Mouse (Mus musculus) adrenal gland, postnatal 10 days (tissue): ENCODE measurements around the gene Josd2. TPM values are rescaled to one million over a fixed set of nuclear protein-coding genes. Genes with fewer than 3 reads are reported as not detected.

Experiments
- DNase-seq: peaks from one replicate; pipeline ENCODE4 v3.0.0; 2021; ENCODE audit warnings: mixed read lengths
- total RNA-seq, 2 experiments: library from RNA; stranded (reverse); gene quantifications; 2 replicates each; pipeline ENCODE4 v1.2.3; 2021

The Josd2 gene
- total RNA-seq, 2 experiments from 2014 or later, result 42.2 to 52.0 TPM

DNA sequence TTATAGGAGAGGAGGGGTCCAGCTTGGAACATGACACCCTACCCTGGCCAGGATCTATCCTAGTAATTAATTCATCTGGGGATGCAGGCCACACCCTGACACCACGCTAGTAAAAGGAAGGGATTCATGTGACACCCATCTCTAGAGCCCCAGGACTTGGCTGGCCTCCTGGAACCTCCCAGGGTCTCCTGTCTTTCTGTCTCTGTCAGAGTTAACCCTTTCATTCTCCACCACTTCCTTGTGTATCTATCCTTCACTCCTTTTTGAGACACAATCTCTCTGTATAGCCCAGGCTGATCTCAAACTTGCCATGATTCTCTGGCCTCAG is 4.7 kb downstream of the Josd2 start:
- DNase-seq, result no peak

DNA sequence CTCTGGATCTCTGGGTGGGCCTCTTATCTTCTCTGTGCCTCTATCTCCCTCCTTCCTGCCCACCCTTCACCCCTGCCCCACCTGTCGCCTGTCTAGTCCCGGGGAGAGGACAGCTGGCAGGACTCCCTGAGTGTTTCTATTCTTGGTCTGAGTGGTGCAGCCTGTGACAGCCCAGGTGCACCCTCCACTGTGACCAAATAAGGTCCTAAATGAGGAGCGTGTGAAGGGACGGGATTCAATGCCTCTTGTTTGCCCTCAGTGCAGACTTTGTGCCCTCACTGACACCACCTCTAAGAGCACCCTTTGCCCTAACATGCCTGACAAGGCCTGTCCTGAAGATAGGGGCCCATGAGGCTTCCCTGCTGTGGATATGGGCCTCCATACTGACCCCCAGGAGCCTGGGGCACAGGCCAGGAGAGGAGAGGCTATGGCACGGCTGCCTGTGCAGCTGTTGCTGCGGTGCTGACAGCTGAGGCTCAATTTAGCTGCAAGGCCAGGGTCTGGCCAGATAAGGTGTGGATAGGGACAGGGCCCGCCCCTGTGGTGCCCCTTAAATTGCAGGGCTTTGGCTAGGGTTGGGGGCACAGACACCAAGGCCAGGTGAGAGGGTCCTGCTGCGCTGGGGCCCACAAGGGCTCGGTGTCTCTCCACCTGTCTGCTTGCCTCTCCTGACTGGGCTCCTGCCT is 5.3 kb downstream of the Josd2 start:
- DNase-seq, result no peak

GRCm38 (mm10) chr7:44474419-44474818 is 6.6 kb downstream of the Josd2 start:
- DNase-seq, result no peak

DNA sequence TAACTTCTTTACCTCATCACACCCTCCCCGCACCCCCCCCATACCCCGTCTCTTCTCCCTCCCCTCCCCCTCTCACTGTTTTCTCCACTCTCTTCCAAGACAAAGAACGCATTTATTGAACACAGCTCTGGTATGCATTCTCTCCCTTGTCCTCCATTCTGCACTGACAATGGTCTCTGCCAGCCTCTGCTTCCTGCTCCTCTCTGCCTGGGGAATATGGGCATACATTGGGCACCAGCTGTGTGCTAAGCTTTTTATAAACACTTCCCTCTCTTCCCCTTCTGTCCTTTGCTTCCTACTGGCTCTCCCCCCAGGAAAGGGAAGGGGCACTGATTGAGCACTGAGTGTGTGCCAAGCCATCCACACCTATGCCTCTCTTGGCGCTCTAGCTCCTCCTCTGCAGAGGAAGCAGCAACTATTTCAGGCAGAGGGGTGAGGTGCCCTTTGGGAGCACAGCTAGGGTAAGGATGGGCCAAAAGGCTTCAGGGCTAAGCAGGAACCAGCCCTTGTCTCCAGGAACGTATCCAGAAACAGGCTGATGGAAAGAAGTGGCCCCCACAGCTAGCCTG is 7.3 kb downstream of the Josd2 start:
- no peak for DNase-seq

GRCm38 (mm10) chr7:44482836-44483435 is 15.2 kb downstream of the Josd2 start:
- DNase-seq, result no peak

DNA sequence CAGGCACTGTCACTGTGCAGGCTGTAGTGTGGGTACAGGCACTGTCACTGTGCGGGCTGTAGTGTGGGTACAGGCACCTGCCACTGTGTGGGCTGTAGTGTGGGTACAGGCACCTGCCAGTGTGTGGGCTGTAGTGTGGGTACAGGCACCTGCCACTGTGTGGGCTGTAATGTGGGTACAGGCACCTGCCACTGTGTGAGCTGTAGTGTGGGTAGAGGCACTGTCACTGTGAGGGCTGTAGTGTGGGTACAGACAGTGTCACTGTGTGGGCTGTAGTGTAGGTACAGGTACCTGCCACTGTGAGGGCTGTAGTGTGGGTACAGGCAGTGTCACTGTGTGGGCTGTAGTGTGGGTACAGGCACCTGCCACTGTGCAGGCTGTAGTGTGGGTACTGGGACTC is 16.3 kb downstream of the Josd2 start:
- DNase-seq, result no peak

DNA sequence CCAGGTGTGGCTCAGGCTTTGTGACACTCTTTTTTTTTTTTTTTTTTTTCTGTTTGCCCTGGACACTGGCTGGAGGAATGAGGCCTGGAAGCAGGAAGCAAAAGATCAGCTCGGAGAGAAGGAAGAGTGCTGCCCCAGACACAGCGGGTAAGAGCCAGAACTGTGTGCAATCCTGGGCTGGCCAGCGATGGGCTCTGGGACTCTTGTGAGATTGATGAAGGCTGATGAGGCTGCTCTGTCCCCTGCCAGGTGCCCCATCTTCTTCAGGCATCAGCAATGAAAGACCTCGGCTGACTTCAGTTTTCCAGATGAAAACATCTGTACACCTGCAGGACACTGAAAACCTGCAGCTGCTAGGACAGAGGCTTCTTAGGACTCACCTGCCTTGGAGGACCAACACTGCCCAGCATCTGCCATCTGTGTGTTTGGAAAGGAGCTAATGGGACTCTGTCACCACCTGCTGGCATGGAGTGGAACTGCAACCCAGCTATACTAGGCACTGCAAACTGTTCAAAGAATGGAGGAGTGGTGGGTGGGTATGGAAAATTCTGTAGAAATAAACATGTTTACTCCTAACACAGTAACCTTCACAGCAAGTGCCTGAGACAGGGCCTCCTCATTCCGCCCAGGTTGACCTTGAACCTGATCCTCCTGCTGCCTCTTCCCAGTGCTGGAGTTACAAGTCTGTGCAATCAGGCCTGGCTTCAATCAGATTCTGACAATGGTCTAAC is 17.2 kb downstream of the Josd2 start:
- peak; percentile 82 for DNase-seq

GRCm38 (mm10) chr7:44485572-44486195 is 17.9 kb downstream of the Josd2 start:
- no peak for DNase-seq

DNA sequence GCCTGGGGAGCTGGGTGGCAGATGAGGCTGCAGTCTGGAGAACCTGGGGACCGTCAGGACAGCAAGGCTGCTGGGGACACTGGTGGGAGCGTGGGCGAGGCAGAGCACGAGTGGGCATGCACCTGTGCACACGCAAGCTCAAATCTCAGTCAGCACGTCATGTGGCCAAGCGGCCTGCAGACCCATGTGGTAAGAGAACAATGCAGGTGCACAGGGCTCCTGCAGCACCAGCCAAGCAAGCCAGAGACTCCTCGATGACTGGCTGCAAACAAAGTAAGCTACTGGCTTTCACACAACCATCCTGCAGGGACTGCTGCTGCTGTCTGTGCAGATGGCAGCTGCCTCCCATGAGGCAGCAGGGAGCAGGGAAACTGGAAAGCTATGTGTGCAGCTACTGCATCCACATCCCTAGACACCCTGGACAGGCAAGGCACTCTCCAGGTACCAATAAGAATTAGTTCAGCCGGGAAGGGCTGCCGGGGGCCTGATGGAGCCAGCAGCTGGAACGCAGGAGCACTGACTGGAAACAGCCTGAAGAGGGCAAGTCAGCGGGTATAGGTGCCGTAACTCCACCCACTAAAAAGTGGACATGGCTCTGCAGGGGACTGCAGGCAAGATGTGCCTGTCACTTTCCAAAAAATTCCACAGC is 19.3 kb downstream of the Josd2 start:
- DNase-seq, result no peak

- DNase-seq, result no peak
Observed at GRCm38 (mm10) chr7:44487936-44488335, 20.2 kb downstream of the Josd2 start.

DNA sequence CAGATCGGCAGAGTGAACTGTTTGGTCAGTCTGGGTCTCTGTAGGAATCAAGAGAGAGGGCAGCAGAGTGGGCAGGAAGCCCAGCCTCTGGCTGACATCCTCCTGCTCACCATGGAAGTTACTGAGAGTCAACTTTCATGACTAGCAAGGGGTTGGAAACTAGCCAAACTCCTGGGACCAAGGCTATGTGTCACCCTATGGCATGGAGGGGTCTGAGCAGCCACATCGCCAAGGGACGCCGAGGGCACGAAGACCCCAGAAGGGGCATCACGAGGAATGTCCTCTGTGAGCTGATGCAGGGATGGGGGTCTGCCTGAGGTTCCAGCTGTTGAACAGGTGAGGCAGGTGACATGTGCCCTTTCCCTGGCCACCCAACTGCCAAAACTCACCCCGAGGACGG is 20.8 kb downstream of the Josd2 start:
- no peak for DNase-seq

DNA sequence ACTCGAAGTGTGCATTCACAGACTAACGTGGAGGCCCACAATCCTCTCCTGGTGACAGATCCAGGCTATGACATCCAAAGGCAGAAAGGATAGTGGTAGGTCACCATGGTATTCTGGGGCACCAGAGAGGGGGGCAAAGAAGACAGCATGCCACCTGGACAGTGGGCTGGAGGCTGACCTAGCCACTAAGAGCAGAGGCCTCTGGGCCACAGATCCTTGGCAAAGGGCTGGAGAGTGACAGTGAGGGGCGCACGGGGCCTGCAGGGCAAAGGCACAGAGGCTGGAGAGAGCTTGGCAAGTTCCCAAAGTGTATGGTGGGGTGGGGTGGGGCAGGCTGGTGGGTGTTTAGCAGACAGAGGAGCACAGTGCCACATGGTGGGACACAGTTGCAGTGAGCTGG is 22.5 kb downstream of the Josd2 start:
- no peak for DNase-seq

DNA sequence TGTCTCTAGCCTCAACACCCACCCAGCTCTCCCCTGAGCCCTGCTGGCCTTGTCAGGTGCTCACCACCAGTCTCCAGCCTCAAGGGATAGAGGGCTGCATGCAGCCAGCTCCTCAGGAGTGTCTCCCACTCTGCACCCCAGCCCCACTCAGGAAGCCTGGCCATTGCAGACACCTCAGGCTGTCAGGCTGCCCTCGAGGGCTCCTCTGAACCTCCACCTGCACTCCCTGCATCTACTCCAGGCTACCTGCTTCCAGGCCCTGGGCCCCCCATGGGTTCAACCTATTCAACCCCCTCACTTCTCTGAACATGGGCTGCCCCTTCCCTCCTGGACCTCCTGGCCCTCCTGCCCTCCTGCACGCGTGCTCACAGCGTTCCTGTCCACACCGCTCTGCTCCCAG is 23.6 kb downstream of the Josd2 start:
- DNase-seq, result no peak

DNA sequence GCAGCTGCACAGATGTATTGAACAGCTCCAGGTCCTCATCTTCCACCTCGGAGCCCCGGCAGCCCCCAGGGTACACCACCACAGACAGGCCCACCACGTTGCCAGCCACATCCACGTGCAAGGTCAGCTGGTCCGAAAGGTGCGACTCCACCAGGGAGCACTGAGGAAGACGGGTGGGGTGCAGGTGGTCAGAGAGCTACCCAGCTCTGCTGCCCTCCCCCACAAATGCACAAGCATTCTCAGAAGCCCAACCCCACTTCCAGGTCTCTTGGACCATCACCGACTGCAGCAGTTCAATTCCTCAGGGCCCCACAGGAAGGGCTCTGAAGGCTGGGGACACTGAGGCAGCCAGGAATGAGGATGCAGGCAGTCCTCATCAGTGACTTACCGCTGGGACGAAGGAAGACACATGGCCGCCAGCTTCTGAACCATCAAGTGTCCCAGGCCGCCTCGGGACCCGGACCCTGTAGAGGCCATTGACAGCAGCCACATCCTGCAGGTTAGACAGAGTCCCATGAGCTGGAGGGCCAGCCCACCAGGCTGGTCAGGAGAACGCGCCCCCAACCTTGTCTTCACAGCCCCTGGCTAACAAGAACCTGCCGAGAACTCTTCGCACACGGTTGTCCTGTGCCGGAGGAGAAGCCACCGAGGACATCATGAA is 24.5 kb downstream of the Josd2 start:
- no peak for DNase-seq

DNA sequence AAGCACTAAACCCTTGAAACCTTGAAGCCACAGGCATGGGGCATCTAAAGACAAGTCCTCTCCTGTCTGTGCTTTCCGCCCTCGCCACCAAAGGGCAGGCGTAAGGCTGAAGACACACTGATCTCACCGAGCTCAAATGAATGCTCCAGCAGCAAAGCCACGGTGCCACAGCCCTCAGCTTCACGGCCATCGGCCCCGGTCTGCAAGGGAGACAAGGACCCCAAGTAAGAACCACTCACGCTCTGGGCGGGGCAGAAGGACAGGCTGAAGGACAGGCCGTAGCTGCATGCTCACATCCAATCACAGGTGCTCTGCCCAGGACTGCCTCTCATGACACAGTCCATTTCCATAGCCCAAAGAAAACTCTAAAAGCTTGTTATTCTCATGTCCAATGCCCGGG is 26.9 kb downstream of the Josd2 start:
- DNase-seq, result no peak

DNA sequence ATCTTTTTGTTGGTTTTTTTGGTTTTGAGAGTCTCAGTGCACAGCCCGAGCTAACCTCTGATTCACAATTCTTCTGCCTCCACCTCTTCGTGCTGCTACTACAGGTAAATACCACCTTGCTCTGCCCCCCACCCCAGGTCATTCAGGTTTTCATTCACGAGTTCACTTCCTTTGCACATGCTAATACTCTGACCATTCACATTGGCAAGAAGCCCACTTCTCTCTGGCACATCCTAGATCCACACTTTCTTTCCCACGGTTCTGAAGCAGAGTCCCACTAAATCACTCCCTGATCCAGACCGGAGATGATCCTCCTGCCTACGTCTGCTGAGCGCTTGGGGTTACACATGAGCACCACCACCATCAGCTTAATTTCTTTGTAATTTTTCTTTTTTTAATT is 27.3 kb downstream of the Josd2 start:
- no peak for DNase-seq

GRCm38 (mm10) chr7:44495992-44496770 is 28.4 kb downstream of the Josd2 start, which contains the start of the genes Emc10 and Fam71e1:
TSS of gene Emc10 (minus strand) at chr7:44496529.
TSS of gene Fam71e1 (plus strand) at chr7:44496581.
- peak; percentile 99 for DNase-seq

- no peak for DNase-seq
Observed at GRCm38 (mm10) chr7:44496771-44497109, 29.0 kb downstream of the Josd2 start.

DNA sequence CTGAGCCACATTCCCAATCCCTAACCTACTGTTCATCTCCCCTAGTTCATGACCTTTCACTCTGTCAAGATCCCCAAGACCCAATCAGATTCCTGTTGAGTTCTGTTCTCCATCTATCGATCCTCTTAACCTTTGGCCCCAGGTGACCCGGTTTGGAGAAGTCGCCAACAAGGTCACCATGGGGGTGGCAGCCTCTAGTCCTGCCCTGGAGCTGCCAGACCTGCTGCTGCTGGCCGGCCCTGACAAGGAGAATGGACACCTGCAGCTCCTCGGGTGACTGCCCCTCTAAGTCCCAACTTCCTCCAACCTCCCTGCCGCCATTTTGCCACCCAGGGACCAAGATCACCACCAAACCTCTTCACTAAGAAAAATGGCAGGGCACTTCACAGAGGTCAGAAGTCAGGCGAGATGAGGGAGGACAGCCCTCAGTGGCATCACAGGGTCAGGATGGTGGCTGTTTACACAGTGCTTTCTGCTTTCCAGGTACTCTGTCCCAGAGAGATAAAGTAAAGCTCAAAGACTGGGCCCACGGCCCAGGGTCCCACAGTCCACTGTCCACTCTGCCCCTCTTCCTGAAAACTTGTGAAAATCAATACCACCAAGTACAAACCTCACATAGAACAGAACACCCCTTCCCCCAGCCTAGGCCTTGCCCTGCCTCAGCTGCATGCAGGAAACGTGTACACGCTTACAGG is 29.7 kb downstream of the Josd2 start:
- DNase-seq, result no peak

GRCm38 (mm10) chr7:44498922-44499321 is 31.1 kb downstream of the Josd2 start:
- no peak for DNase-seq
